Mouse (Mus musculus) E14TG2a.4 (cell line): ENCODE measurements around the gene Gm5142.

Experiments
- CTCF ChIP-seq: conservative IDR thresholded peaks from 2 replicates; pipeline ENCODE4 v1.5.1; 2014; ENCODE audit warnings: low read length
- POU5F1 ChIP-seq: IDR thresholded peaks from 2 replicates; pipeline ENCODE4 v1.6.1; 2014; ENCODE audit warnings: low read length, borderline replicate concordance

- TF ChIP-seq CTCF (no peak), POU5F1 (no peak)
These were observed 31.3 kb upstream of the Gm5142 start for GRCm38 (mm10) chr14:59209816-59210215.
